Mouse (Mus musculus): ENCODE measurements around the gene Fanca. TPM values are rescaled to one million over a fixed set of nuclear protein-coding genes. Genes with fewer than 3 reads are reported as not detected.
A peak's percentile ranks its signal among the peaks of the same experiment; 100 is the strongest.
"Not testable (repeated sequence)": the region's sequence is repeated elsewhere in the genome, so short reads cannot be mapped to it uniquely, and the experiment has no call there.

Fanca gene
- polyA plus RNA-seq, 1 experiment from 2014 or later, result 16.0 TPM

- peak overlapping the region; percentile 27; the same call in 1 of the 2 replicates for H3K9ac ChIP-seq (ENCODE audit: low read length)
- no peaks in the 10 kb centered on the region for H3K9me3 ChIP-seq (replicated peaks; ENCODE audit: control insufficient read depth, low read length)
- 39% methylated on average over 5 of the region's 5 CpGs for WGBS
- H3K27me3 ChIP-seq (ENCODE audit: control insufficient read depth, insufficient read depth, low read length), result no peaks in the 10 kb centered on the region
- H3K27ac ChIP-seq (ENCODE audit: low read length), result no peak overlapping the region
- H3K4me1 ChIP-seq (ENCODE audit: control insufficient read depth, insufficient read depth, low read length), result peaks cover 3% of the 10 kb centered on the region; the same call in 1 of the 2 replicates
- no peak overlapping the region for H3K4me3 ChIP-seq (ENCODE audit: low read length)
- no peak overlapping the region for H3K4me2 ChIP-seq (ENCODE audit: low read depth, low read length)
- ATAC-seq (replicated peaks; ENCODE audit: extremely low read depth, insufficient read depth, low FRiP score), result no peak
- peaks cover 2% of the 10 kb centered on the region; the same call in 1 of the 2 replicates for H3K36me3 ChIP-seq (ENCODE audit: control insufficient read depth, insufficient read depth)
Observed at GRCm38 (mm10) chr8:123284493-123284892, 33.9 kb downstream of the Fanca start.

GRCm38 (mm10) chr8:123283991-123284390 lies 34.4 kb downstream of the Fanca start:
- H3K27me3 ChIP-seq (ENCODE audit: control insufficient read depth, insufficient read depth, low read length), result no peaks in the 10 kb centered on the region
- 81% methylated on average over 7 of the region's 7 CpGs for WGBS
- H3K9ac ChIP-seq (ENCODE audit: low read length), result no peak overlapping the region
- H3K4me3 ChIP-seq (ENCODE audit: low read length), result no peak overlapping the region
- peaks cover 3% of the 10 kb centered on the region; the same call in 1 of the 2 replicates for H3K4me1 ChIP-seq (ENCODE audit: control insufficient read depth, insufficient read depth, low read length)
- peaks cover 2% of the 10 kb centered on the region; the same call in 1 of the 2 replicates for H3K36me3 ChIP-seq (ENCODE audit: control insufficient read depth, insufficient read depth)
- no peak overlapping the region for H3K27ac ChIP-seq (ENCODE audit: low read length)
- no peak for ATAC-seq (replicated peaks; ENCODE audit: extremely low read depth, insufficient read depth, low FRiP score)
- no peak overlapping the region for H3K4me2 ChIP-seq (ENCODE audit: low read depth, low read length)
- H3K9me3 ChIP-seq (replicated peaks; ENCODE audit: control insufficient read depth, low read length), result no peaks in the 10 kb centered on the region

- not testable (repeated sequence) for H3K9ac ChIP-seq (ENCODE audit: low read length); H3K4me3 ChIP-seq (ENCODE audit: low read length); H3K4me1 ChIP-seq (ENCODE audit: control insufficient read depth, insufficient read depth, low read length); H3K9me3 ChIP-seq (replicated peaks; ENCODE audit: control insufficient read depth, low read length); H3K27me3 ChIP-seq (ENCODE audit: control insufficient read depth, insufficient read depth, low read length); H3K36me3 ChIP-seq (ENCODE audit: control insufficient read depth, insufficient read depth); H3K27ac ChIP-seq (ENCODE audit: low read length); H3K4me2 ChIP-seq (ENCODE audit: low read depth, low read length); ATAC-seq (replicated peaks; ENCODE audit: extremely low read depth, insufficient read depth, low FRiP score)
- 95% methylated on average over 5 of the region's 6 CpGs for WGBS
Observed at GRCm38 (mm10) chr8:123282994-123283393, 35.4 kb downstream of the Fanca start.

- no peak overlapping the region for H3K27ac ChIP-seq (ENCODE audit: low read length)
- H3K4me3 ChIP-seq (ENCODE audit: low read length), result no peak overlapping the region
- H3K27me3 ChIP-seq (ENCODE audit: control insufficient read depth, insufficient read depth, low read length), result no peaks in the 10 kb centered on the region
- WGBS, result 84% methylated on average over 13 of the region's 13 CpGs
- no peak overlapping the region for H3K4me2 ChIP-seq (ENCODE audit: low read depth, low read length)
- H3K36me3 ChIP-seq (ENCODE audit: control insufficient read depth, insufficient read depth), result peaks cover 2% of the 10 kb centered on the region; the same call in 1 of the 2 replicates
- ATAC-seq (replicated peaks; ENCODE audit: extremely low read depth, insufficient read depth, low FRiP score), result no peak
- H3K4me1 ChIP-seq (ENCODE audit: control insufficient read depth, insufficient read depth, low read length), result peaks cover 3% of the 10 kb centered on the region; the same call in 1 of the 2 replicates
- H3K9ac ChIP-seq (ENCODE audit: low read length), result no peak overlapping the region
- H3K9me3 ChIP-seq (replicated peaks; ENCODE audit: control insufficient read depth, low read length), result no peaks in the 10 kb centered on the region
Observed at GRCm38 (mm10) chr8:123280302-123281094, 37.9 kb downstream of the Fanca start.

GRCm38 (mm10) chr8:123279828-123280227 lies 38.5 kb downstream of the Fanca start:
- no peak overlapping the region for H3K4me3 ChIP-seq (ENCODE audit: low read length)
- no peak overlapping the region for H3K9ac ChIP-seq (ENCODE audit: low read length)
- WGBS, result 91% methylated on average over 4 of the region's 4 CpGs
- H3K4me2 ChIP-seq (ENCODE audit: low read depth, low read length), result no peak overlapping the region
- H3K9me3 ChIP-seq (replicated peaks; ENCODE audit: control insufficient read depth, low read length), result no peaks in the 10 kb centered on the region
- no peak for ATAC-seq (replicated peaks; ENCODE audit: extremely low read depth, insufficient read depth, low FRiP score)
- no peaks in the 10 kb centered on the region for H3K27me3 ChIP-seq (ENCODE audit: control insufficient read depth, insufficient read depth, low read length)
- H3K4me1 ChIP-seq (ENCODE audit: control insufficient read depth, insufficient read depth, low read length), result peaks cover 3% of the 10 kb centered on the region; the same call in 1 of the 2 replicates
- H3K36me3 ChIP-seq (ENCODE audit: control insufficient read depth, insufficient read depth), result peaks cover 2% of the 10 kb centered on the region; the same call in 1 of the 2 replicates
- no peak overlapping the region for H3K27ac ChIP-seq (ENCODE audit: low read length)

GRCm38 (mm10) chr8:123278445-123278844 lies 39.9 kb downstream of the Fanca start:
- no peaks in the 10 kb centered on the region for H3K9me3 ChIP-seq (replicated peaks; ENCODE audit: control insufficient read depth, low read length)
- no peak overlapping the region for H3K4me3 ChIP-seq (ENCODE audit: low read length)
- no peak overlapping the region for H3K4me2 ChIP-seq (ENCODE audit: low read depth, low read length)
- no peaks in the 10 kb centered on the region for H3K27me3 ChIP-seq (ENCODE audit: control insufficient read depth, insufficient read depth, low read length)
- peaks cover 2% of the 10 kb centered on the region; the same call in 1 of the 2 replicates for H3K36me3 ChIP-seq (ENCODE audit: control insufficient read depth, insufficient read depth)
- no peaks in the 10 kb centered on the region for H3K4me1 ChIP-seq (ENCODE audit: control insufficient read depth, insufficient read depth, low read length)
- no peak overlapping the region for H3K9ac ChIP-seq (ENCODE audit: low read length)
- 54% methylated on average over 7 of the region's 7 CpGs for WGBS
- no peak for ATAC-seq (replicated peaks; ENCODE audit: extremely low read depth, insufficient read depth, low FRiP score)
- no peak overlapping the region for H3K27ac ChIP-seq (ENCODE audit: low read length)

GRCm38 (mm10) chr8:123275096-123275495 lies 43.3 kb downstream of the Fanca start:
- Histone ChIP-seq H3K9ac (ENCODE audit: low read length) (no peak overlapping the region), H3K4me1 (ENCODE audit: control insufficient read depth, insufficient read depth, low read length) (no peaks in the 10 kb centered on the region), H3K4me2 (ENCODE audit: low read depth, low read length) (no peak overlapping the region), H3K27me3 (ENCODE audit: control insufficient read depth, insufficient read depth, low read length) (no peaks in the 10 kb centered on the region), H3K36me3 (ENCODE audit: control insufficient read depth, insufficient read depth) (peaks cover under 1% of the 10 kb centered on the region; the same call in 1 of the 2 replicates), H3K9me3 (replicated peaks; ENCODE audit: control insufficient read depth, low read length) (no peaks in the 10 kb centered on the region), H3K27ac (ENCODE audit: low read length) (no peak overlapping the region), H3K4me3 (ENCODE audit: low read length) (no peak overlapping the region)
- no peak for ATAC-seq (replicated peaks; ENCODE audit: extremely low read depth, insufficient read depth, low FRiP score)
- 91% methylated on average over 12 of the region's 12 CpGs for WGBS

GRCm38 (mm10) chr8:123274447-123274846 lies 43.9 kb downstream of the Fanca start:
- H3K9me3 ChIP-seq (replicated peaks; ENCODE audit: control insufficient read depth, low read length), result no peaks in the 10 kb centered on the region
- no peaks in the 10 kb centered on the region for H3K4me1 ChIP-seq (ENCODE audit: control insufficient read depth, insufficient read depth, low read length)
- H3K36me3 ChIP-seq (ENCODE audit: control insufficient read depth, insufficient read depth), result peaks cover 4% of the 10 kb centered on the region
- H3K9ac ChIP-seq (ENCODE audit: low read length), result no peak overlapping the region
- WGBS, result 85% methylated on average over 5 of the region's 5 CpGs
- no peak for ATAC-seq (replicated peaks; ENCODE audit: extremely low read depth, insufficient read depth, low FRiP score)
- no peaks in the 10 kb centered on the region for H3K27me3 ChIP-seq (ENCODE audit: control insufficient read depth, insufficient read depth, low read length)
- H3K27ac ChIP-seq (ENCODE audit: low read length), result no peak overlapping the region
- H3K4me3 ChIP-seq (ENCODE audit: low read length), result no peak overlapping the region
- no peak overlapping the region for H3K4me2 ChIP-seq (ENCODE audit: low read depth, low read length)

GRCm38 (mm10) chr8:123271901-123272300 lies 46.5 kb downstream of the Fanca start:
- Histone ChIP-seq H3K4me2 (ENCODE audit: low read depth, low read length) (no peak overlapping the region), H3K9me3 (replicated peaks; ENCODE audit: control insufficient read depth, low read length) (no peaks in the 10 kb centered on the region), H3K36me3 (ENCODE audit: control insufficient read depth, insufficient read depth) (peaks cover 24% of the 10 kb centered on the region), H3K27ac (ENCODE audit: low read length) (no peak overlapping the region), H3K4me1 (ENCODE audit: control insufficient read depth, insufficient read depth, low read length) (no peaks in the 10 kb centered on the region), H3K4me3 (ENCODE audit: low read length) (no peak overlapping the region), H3K9ac (ENCODE audit: low read length) (no peak overlapping the region), H3K27me3 (ENCODE audit: control insufficient read depth, insufficient read depth, low read length) (no peaks in the 10 kb centered on the region)
- 67% methylated on average over 4 of the region's 4 CpGs for WGBS
- ATAC-seq (replicated peaks; ENCODE audit: extremely low read depth, insufficient read depth, low FRiP score), result no peak
